Mouse (Mus musculus): ENCODE data around the gene Gm20388. TPM values are rescaled to one million over a fixed set of nuclear protein-coding genes. Genes with fewer than 3 reads are reported as not detected.
A peak's percentile ranks its signal among the peaks of the same experiment; 100 is the strongest.

Gene Gm20388
- polyA plus RNA-seq, 1 experiment from 2014 or later: 12.4 TPM

GRCm38 (mm10) chr8:123760579-123760978 lies 3849.9 kb downstream of the Gm20388 start:
- H3K27ac ChIP-seq (ENCODE audit: low read depth, low read length): no peak overlapping the region
- H3K36me3 ChIP-seq (ENCODE audit: control insufficient read depth, insufficient read depth, low read length): no peaks in the 10 kb centered on the region
- no peak overlapping the region for H3K4me2 ChIP-seq (ENCODE audit: low read length)
- peaks cover 3% of the 10 kb centered on the region for H3K4me1 ChIP-seq (ENCODE audit: control insufficient read depth, insufficient read depth, low read depth, low read length)
- H3K4me3 ChIP-seq (ENCODE audit: low read length): no peak overlapping the region
- no peaks in the 10 kb centered on the region for H3K9me3 ChIP-seq (ENCODE audit: control insufficient read depth, low read length)
- ATAC-seq: no peak
- no peak overlapping the region for H3K9ac ChIP-seq (ENCODE audit: low read depth, low read length)
- no peaks in the 10 kb centered on the region for H3K27me3 ChIP-seq (replicated peaks; ENCODE audit: control insufficient read depth, insufficient read depth, low read length)
- WGBS: 47% methylated on average over 5 of the region's 5 CpGs

- Histone ChIP-seq H3K36me3 (ENCODE audit: control insufficient read depth, insufficient read depth, low read length) (no peaks in the 10 kb centered on the region), H3K27me3 (replicated peaks; ENCODE audit: control insufficient read depth, insufficient read depth, low read length) (no peaks in the 10 kb centered on the region), H3K27ac (ENCODE audit: low read depth, low read length) (no peak overlapping the region), H3K9me3 (ENCODE audit: control insufficient read depth, low read length) (no peaks in the 10 kb centered on the region), H3K4me2 (ENCODE audit: low read length) (no peak overlapping the region), H3K4me3 (ENCODE audit: low read length) (no peak overlapping the region), H3K9ac (ENCODE audit: low read depth, low read length) (no peak overlapping the region), H3K4me1 (ENCODE audit: control insufficient read depth, insufficient read depth, low read depth, low read length) (peaks cover 3% of the 10 kb centered on the region)
- WGBS: 38% methylated on average over 12 of the region's 12 CpGs
- ATAC-seq: 0 out of 2 replicates have a peak, but pooled peaks have one; percentile 34
Measured at GRCm38 (mm10) chr8:123761266-123761882, 3850.7 kb downstream of the Gm20388 start.

- Histone ChIP-seq H3K36me3 (ENCODE audit: control insufficient read depth, insufficient read depth, low read length) (no peaks in the 10 kb centered on the region), H3K9me3 (ENCODE audit: control insufficient read depth, low read length) (no peaks in the 10 kb centered on the region), H3K27ac (ENCODE audit: low read depth, low read length) (no peak overlapping the region), H3K4me2 (ENCODE audit: low read length) (no peak overlapping the region), H3K4me1 (ENCODE audit: control insufficient read depth, insufficient read depth, low read depth, low read length) (peaks cover 3% of the 10 kb centered on the region), H3K4me3 (ENCODE audit: low read length) (no peak overlapping the region), H3K27me3 (replicated peaks; ENCODE audit: control insufficient read depth, insufficient read depth, low read length) (no peaks in the 10 kb centered on the region), H3K9ac (ENCODE audit: low read depth, low read length) (no peak overlapping the region)
- 37% methylated on average over 4 of the region's 4 CpGs for WGBS
- ATAC-seq: no peak
Measured at GRCm38 (mm10) chr8:123761883-123762270, 3851.2 kb downstream of the Gm20388 start.

GRCm38 (mm10) chr8:123763355-123763754 lies 3852.7 kb downstream of the Gm20388 start:
- Histone ChIP-seq H3K36me3 (ENCODE audit: control insufficient read depth, insufficient read depth, low read length) (no peaks in the 10 kb centered on the region), H3K9me3 (ENCODE audit: control insufficient read depth, low read length) (no peaks in the 10 kb centered on the region), H3K9ac (ENCODE audit: low read depth, low read length) (no peak overlapping the region), H3K4me2 (ENCODE audit: low read length) (no peak overlapping the region), H3K4me3 (ENCODE audit: low read length) (no peak overlapping the region), H3K4me1 (ENCODE audit: control insufficient read depth, insufficient read depth, low read depth, low read length) (peaks cover 3% of the 10 kb centered on the region), H3K27ac (ENCODE audit: low read depth, low read length) (no peak overlapping the region), H3K27me3 (replicated peaks; ENCODE audit: control insufficient read depth, insufficient read depth, low read length) (no peaks in the 10 kb centered on the region)
- ATAC-seq: no peak
- 45% methylated on average over 7 of the region's 7 CpGs for WGBS

GRCm38 (mm10) chr8:123764671-123765070 lies 3854.0 kb downstream of the Gm20388 start:
- H3K4me3 ChIP-seq (ENCODE audit: low read length): no peak overlapping the region
- 27% methylated on average over 4 of the region's 4 CpGs for WGBS
- H3K36me3 ChIP-seq (ENCODE audit: control insufficient read depth, insufficient read depth, low read length): no peaks in the 10 kb centered on the region
- H3K27me3 ChIP-seq (replicated peaks; ENCODE audit: control insufficient read depth, insufficient read depth, low read length): no peaks in the 10 kb centered on the region
- ATAC-seq: no peak
- no peak overlapping the region for H3K9ac ChIP-seq (ENCODE audit: low read depth, low read length)
- H3K9me3 ChIP-seq (ENCODE audit: control insufficient read depth, low read length): no peaks in the 10 kb centered on the region
- H3K4me1 ChIP-seq (ENCODE audit: control insufficient read depth, insufficient read depth, low read depth, low read length): peaks cover 3% of the 10 kb centered on the region
- no peak overlapping the region for H3K4me2 ChIP-seq (ENCODE audit: low read length)
- no peak overlapping the region for H3K27ac ChIP-seq (ENCODE audit: low read depth, low read length)

- Histone ChIP-seq H3K27ac (ENCODE audit: low read depth, low read length) (no peak overlapping the region), H3K27me3 (replicated peaks; ENCODE audit: control insufficient read depth, insufficient read depth, low read length) (no peaks in the 10 kb centered on the region), H3K9ac (ENCODE audit: low read depth, low read length) (no peak overlapping the region), H3K4me2 (ENCODE audit: low read length) (no peak overlapping the region), H3K4me3 (ENCODE audit: low read length) (no peak overlapping the region), H3K4me1 (ENCODE audit: control insufficient read depth, insufficient read depth, low read depth, low read length) (peaks cover under 1% of the 10 kb centered on the region), H3K9me3 (ENCODE audit: control insufficient read depth, low read length) (no peaks in the 10 kb centered on the region), H3K36me3 (ENCODE audit: control insufficient read depth, insufficient read depth, low read length) (no peaks in the 10 kb centered on the region)
- no peak for ATAC-seq
- WGBS: 82% methylated on average over 4 of the region's 4 CpGs
Measured at GRCm38 (mm10) chr8:123766516-123766915, 3855.9 kb downstream of the Gm20388 start.

GRCm38 (mm10) chr8:123767874-123768273 lies 3857.2 kb downstream of the Gm20388 start:
- H3K27ac ChIP-seq (ENCODE audit: low read depth, low read length): no peak overlapping the region
- WGBS: 78% methylated on average over 8 of the region's 8 CpGs

GRCm38 (mm10) chr8:123768492-123769356 lies 3858.1 kb downstream of the Gm20388 start:
- peak; percentile 60; the same call in 1 of the 2 replicates for ATAC-seq
- no peak overlapping the region for H3K4me3 ChIP-seq (ENCODE audit: low read length)

More at GRCm38 (mm10) chr8:123767874-123768273, 3857.2 kb downstream of the Gm20388 start:
- Histone ChIP-seq H3K27me3 (replicated peaks; ENCODE audit: control insufficient read depth, insufficient read depth, low read length) (no peaks in the 10 kb centered on the region), H3K4me3 (ENCODE audit: low read length) (no peak overlapping the region), H3K36me3 (ENCODE audit: control insufficient read depth, insufficient read depth, low read length) (no peaks in the 10 kb centered on the region), H3K4me2 (ENCODE audit: low read length) (no peak overlapping the region), H3K9me3 (ENCODE audit: control insufficient read depth, low read length) (no peaks in the 10 kb centered on the region), H3K9ac (ENCODE audit: low read depth, low read length) (no peak overlapping the region), H3K4me1 (ENCODE audit: control insufficient read depth, insufficient read depth, low read depth, low read length) (no peaks in the 10 kb centered on the region; the same call in none of the 2 replicates)
- ATAC-seq: no peak

GRCm38 (mm10) chr8:123773468-123773867 lies 3862.8 kb downstream of the Gm20388 start:
- Histone ChIP-seq H3K4me1 (ENCODE audit: control insufficient read depth, insufficient read depth, low read depth, low read length) (no peaks in the 10 kb centered on the region; the same call in none of the 2 replicates), H3K9me3 (ENCODE audit: control insufficient read depth, low read length) (no peaks in the 10 kb centered on the region; the same call in 1 of the 2 replicates), H3K36me3 (ENCODE audit: control insufficient read depth, insufficient read depth, low read length) (no peaks in the 10 kb centered on the region), H3K4me2 (ENCODE audit: low read length) (no peak overlapping the region), H3K27ac (ENCODE audit: low read depth, low read length) (no peak overlapping the region), H3K27me3 (replicated peaks; ENCODE audit: control insufficient read depth, insufficient read depth, low read length) (no peaks in the 10 kb centered on the region), H3K9ac (ENCODE audit: low read depth, low read length) (peak overlapping the region; percentile 29; the same call in 1 of the 2 replicates), H3K4me3 (ENCODE audit: low read length) (no peak overlapping the region)
- no peak for ATAC-seq
- 68% methylated on average over 12 of the region's 12 CpGs for WGBS

More at GRCm38 (mm10) chr8:123768492-123769356, 3858.1 kb downstream of the Gm20388 start:
- 62% methylated on average over 16 of the region's 16 CpGs for WGBS
- H3K4me1 ChIP-seq (ENCODE audit: control insufficient read depth, insufficient read depth, low read depth, low read length): no peaks in the 10 kb centered on the region; the same call in 1 of the 2 replicates
- no peak overlapping the region for H3K4me2 ChIP-seq (ENCODE audit: low read length)
- no peaks in the 10 kb centered on the region for H3K36me3 ChIP-seq (ENCODE audit: control insufficient read depth, insufficient read depth, low read length)
- no peaks in the 10 kb centered on the region for H3K27me3 ChIP-seq (replicated peaks; ENCODE audit: control insufficient read depth, insufficient read depth, low read length)
- H3K9me3 ChIP-seq (ENCODE audit: control insufficient read depth, low read length): no peaks in the 10 kb centered on the region
- no peak overlapping the region for H3K9ac ChIP-seq (ENCODE audit: low read depth, low read length)
- no peak overlapping the region for H3K27ac ChIP-seq (ENCODE audit: low read depth, low read length)
